Mouse (Mus musculus): ENCODE data around the gene Tspan5. TPM values are rescaled to one million over a fixed set of nuclear protein-coding genes. Genes with fewer than 3 reads are reported as not detected.

The Tspan5 gene
- polyA plus RNA-seq, 1 experiment: 20.3 TPM

DNA sequence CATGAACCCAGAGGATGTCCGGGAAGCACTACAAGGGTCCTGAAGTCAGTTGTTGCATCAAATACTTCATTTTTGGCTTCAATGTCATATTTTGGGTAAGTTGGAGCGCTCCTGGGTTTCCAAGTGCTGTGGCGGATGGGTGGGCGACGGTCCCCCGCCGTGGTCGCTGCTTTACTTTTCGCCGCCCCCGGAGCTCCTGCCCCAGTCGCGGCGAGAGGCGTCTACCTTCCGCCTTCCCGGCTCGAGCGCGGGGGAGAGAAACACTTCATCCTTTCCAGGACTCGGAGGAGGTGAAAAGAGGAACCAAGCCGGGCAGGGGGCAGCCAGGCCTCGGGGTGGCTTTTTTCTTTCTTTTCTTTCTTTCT is 553 bp downstream of the Tspan5 start:
- WGBS: 1% methylated on average over 23 of the region's 23 CpGs
- DNase-seq (ENCODE audit: low read depth, low spot score): no peak

DNA sequence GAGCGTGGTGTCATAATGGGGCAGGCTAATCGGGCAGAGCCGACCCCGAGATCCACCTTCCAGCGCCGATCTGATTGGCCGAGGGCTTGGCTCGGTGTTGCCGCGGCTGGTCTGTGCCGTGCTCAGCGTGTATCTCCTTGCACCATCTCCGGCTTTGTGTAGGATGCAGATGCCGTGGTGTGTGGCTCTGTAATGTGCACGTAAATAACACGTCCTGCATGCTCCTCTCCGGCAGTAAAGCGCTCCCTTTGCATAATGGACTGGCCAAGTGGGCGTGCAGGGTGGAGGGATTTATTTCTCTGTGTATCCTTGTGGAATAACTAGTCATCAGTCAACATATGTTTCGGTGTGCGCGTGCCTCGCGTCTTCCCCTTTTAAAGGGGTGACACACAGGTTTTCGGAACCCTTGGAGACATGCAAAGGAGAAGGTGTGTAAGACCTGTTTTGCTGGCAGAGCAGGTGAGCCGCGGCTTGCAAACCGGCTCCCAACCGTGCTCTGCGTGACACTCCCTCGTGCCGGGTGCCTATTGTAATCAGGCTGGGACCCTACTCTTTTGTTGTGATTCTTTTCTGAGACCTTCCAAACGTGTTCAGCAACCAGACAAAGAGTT is 1.2 kb downstream of the Tspan5 start:
- DNase-seq (ENCODE audit: low read depth, low spot score): no peak
- WGBS: under 1% methylated on average over 33 of the region's 33 CpGs

DNA sequence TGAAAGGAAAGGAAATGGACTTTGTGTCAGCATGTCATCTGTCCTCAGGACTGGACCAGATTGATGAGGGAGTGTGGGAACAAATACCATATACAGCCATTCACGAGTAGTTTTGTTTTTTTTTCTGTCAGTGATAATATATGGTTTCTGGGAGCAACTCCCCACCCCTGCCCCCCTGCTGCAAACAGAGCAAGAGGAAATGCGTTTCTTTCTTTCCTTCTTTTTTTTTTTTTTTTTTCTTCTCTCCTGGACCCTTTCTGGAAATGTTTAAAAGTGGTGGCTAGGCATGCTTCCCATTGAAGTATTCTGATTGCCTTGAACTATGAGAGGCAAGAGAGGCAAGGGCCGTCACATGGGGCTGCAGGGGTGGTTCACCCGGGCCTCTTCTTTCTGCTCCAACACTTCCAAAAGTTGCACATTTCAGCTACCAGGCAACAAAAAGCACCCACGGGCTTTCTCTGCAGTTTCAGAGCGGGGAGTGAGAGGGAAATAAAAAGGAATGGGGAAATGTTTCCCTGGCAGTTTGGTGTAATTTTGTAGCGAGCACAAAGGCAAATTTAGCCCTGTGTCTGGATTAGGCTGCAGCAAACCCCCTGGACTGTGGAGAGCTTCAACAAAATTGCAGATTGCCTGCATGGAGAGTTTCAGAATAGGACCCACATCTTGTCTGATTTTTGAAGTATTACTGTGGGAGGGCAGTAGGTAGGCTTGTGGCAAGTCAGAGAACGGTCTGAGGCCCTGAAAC is 2.2 kb downstream of the Tspan5 start:
- 69% methylated on average over 8 of the region's 8 CpGs for WGBS
- DNase-seq (ENCODE audit: low read depth, low spot score): no peak

DNA sequence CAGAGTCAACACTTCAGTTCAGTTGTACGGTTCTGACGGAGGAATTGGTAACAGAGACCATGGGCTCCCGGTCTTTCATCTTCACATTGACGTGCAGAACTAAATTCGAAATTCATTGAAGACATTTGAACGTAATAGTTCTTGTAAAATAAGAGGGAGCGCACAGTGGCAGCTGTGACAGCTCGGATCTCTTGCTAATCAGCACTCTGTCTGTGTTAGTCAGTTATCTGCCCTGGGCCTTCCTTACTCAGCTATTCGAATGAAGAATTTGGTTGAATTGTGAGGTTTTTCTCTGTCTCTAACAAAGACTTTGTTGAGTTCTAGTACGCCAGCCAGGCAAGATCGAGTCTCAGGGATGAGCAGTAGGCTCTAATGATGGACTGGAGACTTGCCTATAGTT is 3.1 kb downstream of the Tspan5 start:
- WGBS: 91% methylated on average over 11 of the region's 11 CpGs
- DNase-seq (ENCODE audit: low read depth, low spot score): no peak

DNA sequence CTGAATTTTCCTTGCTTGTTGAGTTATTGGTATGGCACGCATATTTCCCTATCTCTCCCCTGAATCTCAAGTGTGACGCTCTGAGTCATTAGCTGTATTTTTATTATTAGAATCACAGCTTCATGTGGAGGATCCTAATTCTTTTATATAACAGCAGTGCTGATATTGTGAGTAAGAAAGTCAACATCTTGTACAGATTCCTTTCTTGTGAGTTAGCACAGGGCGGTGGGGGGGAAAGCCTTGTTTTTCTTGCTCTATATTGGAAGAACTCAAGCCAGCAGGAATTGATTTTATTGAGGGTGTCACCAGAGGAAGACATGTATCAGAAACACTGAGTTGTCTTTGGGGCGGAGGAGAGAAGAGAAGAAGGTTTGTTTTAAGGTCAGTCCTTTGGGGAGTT is 3.6 kb downstream of the Tspan5 start:
- WGBS: 78% methylated on average over 4 of the region's 4 CpGs
- no peak for DNase-seq (ENCODE audit: low read depth, low spot score)

DNA sequence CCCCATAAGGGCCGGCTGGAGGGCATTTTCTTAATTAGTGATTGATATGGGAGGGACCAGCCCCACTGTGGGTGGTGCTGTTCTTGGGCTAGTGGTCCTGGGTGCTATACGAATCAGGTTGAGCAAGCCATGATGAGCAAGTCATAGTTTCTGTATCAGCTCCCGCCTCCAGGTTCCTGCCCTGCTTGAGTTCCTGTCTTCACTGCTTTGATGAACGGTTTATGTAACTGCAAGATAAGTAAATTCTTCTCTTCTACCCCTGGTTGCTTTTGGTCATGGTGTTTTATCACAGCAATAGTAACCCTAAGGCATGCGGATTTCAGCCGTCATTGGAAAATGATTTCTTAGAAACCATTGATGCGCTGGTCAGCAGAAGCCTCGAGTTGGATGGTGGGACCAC is 4.6 kb downstream of the Tspan5 start:
- DNase-seq (ENCODE audit: low read depth, low spot score): no peak
- 91% methylated on average over 8 of the region's 8 CpGs for WGBS

DNA sequence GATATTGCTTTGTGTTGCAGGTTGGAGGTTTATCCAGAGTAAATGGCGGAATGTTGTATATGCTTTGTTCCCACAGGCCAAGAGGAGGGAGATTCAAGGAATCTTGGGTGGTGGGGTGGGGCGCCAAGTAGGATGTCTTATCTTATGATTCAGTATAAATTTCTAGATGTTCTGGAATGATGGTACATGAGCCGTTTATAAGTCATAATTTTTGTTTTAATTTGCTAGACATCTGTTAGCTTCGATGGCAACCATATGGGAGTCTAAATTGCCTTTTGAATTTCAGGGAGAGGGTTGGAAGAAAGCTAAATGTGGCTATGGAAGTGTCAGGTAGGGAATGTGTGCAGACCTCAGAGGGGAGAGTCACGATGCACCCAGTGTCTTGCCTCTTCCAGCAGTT is 5.0 kb downstream of the Tspan5 start:
- 79% methylated on average over 5 of the region's 5 CpGs for WGBS
- DNase-seq (ENCODE audit: low read depth, low spot score): no peak

DNA sequence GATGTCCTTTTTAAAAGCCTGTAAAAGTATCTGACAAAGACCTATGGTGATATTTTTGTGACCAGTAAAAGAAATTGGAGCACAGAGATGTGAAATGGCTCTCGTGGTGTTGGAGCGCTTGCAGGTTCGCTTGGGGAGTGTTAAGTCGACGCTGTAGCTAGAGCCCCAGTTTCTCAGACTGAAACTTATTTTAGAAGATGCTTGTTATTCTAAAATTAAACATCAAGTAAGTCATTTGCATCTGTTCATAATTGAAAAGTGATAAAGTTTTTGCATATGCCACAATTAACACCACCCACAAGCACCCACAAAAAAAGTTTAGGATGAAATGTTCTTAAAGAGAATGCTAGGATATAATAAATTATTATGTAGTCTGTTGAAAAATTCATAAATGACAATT is 6.0 kb downstream of the Tspan5 start:
- no peak for DNase-seq (ENCODE audit: low read depth, low spot score)
- WGBS: 94% methylated on average over 5 of the region's 5 CpGs

DNA sequence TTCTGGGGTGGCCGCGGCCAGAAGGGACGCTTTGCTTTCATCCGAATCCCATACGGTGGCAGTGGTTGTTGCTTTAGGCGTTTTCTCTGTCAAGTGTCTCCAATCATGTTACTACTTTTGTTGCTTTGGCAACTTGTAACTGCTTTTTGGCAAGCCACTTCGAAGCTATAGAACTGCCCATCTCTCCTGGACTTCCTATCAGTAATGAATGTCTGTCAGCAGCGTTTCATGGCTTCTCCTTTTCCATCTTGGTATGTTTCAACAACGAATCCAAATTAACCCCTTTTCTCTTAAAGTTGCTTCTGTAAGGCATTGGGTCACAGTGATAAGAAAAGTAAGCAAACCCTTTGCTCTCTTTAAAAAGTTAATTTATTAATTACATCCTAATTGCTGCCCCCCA is 7.7 kb downstream of the Tspan5 start:
- no peak for DNase-seq (ENCODE audit: low read depth, low spot score)
- WGBS: 78% methylated on average over 9 of the region's 9 CpGs

DNA sequence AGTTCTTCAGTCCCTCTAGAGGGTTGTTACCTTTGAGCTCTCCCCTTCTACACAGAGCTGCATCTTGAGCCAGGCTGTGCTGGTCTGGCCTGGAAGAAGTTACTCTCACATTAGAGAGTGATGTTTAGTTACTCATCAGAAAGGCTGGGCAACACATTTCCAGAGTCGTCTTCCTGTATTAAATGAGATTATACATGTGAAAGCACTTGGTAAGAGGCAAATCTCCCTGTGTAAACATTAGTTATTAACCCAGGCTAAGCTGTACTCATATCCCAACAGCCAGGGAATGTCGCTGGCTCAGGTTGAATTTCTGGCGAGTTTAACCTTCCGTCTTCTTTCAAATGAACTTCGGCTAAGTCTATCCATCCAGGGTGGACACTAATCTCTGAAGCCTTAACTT is 9.3 kb downstream of the Tspan5 start:
- WGBS: 56% methylated on average over 5 of the region's 5 CpGs
- no peak for DNase-seq (ENCODE audit: low read depth, low spot score)

DNA sequence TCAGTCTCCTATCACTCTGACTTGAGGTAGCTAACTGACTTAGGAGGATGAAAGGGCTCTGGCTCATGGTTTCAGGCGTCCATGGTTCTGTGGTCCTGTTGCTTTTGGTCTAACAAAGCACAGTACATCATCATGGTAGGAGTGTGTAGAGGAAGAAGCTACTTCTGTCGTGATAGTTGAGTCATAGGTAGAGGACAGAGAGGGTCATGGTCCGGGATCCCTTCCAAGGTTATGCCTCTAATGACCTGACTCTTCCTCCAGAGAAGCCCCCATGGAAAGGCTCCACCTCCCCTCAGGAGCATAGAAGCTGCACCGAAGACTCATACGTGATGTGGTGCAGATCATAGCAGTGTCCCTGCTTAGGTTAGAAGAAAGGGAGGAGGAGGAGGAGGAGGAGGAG is 10.1 kb downstream of the Tspan5 start:
- 71% methylated on average over 5 of the region's 5 CpGs for WGBS
- no peak for DNase-seq (ENCODE audit: low read depth, low spot score)

DNA sequence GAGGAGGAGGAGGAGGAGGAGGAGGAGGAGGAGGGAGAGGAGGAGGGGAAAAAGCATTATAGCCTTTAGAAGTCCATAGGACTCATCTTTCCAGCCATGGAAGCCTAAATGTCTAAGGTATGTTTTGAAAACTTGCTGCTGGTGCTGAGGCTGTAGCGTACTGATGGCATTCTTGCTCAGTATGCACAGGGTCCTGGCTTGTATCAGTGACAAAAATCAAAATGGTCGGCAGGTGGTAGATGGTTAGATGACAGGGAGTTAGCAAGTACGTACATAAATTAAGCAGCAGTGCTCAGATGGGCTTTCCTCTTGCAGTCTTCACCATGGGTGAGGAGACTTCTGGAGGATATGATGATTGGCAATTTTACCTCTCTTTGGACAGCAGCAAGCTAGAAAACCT is 10.8 kb downstream of the Tspan5 start:
- no peak for DNase-seq (ENCODE audit: low read depth, low spot score)
- WGBS: 61% methylated on average over 3 of the region's 3 CpGs

DNA sequence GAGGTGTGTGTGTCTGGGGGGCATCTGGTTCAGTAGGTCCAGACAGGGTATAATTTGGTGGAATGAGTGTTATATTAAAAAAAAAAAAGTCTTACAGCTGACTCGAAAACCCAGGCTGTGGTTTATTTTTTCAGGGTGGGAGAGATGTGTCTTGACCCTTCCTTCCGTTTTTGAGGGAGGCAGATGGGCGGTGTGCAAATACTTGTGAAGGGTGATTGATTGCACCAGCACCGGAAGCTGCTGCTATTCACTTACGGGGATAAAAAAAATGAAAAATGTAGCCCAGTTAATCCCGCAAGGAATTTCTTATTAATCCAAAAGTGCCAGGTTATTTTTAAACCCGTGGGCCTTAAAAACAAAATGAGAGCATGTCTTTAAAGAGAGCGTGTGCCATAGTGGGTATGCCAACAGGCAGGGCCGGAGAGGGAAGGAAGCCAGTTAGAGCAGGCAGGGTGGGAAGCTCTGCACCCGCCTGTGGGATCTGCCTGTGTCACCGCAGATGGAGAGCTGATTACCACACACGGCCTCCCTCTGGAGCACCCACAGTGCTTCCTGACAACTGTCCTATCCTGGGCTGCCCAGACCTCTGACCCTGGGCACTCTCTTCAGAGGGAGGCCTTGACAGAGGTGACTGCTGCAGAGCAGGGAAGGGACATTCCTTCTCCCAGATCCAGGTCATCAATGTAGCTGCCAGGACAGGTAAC is 11.3 kb downstream of the Tspan5 start:
- 33% methylated on average over 12 of the region's 12 CpGs for WGBS
- no peak for DNase-seq (ENCODE audit: low read depth, low spot score)

DNA sequence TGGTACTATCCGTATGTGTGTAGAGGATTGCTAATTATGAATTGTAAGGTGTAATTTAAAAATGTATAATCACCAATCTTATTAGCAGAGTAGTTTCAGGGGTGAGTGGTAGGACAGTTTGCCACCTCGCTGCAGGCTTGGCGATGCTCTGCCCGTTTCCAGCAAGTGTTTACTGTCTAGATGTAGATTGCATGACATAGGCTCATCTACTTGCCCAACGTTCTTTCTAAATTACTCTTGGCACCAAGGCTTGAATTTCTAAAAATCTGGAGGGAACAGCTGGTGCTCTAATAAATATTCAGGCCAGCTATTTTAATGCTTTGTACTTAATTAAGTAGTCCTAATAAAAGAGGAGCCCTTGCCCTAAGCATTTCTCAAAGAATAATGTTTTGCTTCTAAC is 12.3 kb downstream of the Tspan5 start:
- 73% methylated on average over 5 of the region's 5 CpGs for WGBS
- DNase-seq (ENCODE audit: low read depth, low spot score): no peak

DNA sequence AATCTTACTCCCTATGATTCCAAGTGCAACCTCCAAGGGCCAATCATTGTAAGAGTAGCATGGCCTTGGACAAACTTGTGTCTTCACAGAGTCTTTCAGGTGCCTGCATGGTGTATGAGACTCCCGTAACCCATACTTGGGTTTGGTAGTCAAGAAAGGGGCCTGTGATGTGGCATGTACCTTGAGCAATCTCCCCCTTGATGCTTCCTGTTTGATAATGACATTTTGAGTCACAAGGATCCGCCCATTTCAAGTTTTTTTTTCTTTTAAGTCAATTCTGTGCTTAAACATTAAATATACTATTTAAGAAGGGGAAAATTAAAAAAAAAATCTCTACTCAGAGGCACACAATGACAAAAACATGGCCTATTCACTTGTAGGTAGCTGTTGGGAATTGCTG is 15.3 kb downstream of the Tspan5 start:
- DNase-seq (ENCODE audit: low read depth, low spot score): no peak
- 95% methylated on average over 2 of the region's 2 CpGs for WGBS

DNA sequence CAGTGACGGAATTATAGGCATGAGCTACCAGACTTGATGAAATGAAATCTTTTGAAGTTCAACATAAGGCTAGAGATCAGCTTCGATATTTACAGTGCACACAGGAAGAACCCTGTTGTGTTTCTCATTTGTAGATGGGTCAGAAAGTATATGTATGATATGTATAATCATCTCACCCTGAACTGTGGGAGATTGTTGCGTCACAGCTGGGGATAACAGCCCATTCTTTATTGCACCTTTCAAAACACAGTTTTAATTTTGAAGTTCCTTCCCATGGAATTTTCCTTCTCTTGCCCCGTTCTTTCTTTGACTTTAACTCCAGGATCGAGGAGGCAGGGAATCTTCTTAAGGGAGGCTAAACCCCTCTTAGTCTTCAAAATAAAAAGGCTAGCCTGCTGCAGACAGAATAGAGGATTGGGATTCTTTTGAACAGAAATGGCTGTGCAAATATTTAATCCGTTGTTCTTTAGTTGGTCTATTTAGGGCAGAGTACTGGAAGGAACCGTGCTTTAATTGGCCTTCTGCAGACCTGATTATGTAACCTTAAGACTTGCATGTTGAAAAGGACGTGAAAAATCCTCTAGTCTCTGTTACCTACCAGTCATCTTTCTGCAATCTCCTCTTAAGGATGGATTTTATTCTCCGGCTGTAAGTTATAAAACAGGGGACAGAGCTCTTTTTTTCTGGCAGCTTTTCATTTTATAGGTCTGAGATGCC is 18.1 kb downstream of the Tspan5 start:
- 28% methylated on average over 9 of the region's 9 CpGs for WGBS
- no peak for DNase-seq (ENCODE audit: low read depth, low spot score)

DNA sequence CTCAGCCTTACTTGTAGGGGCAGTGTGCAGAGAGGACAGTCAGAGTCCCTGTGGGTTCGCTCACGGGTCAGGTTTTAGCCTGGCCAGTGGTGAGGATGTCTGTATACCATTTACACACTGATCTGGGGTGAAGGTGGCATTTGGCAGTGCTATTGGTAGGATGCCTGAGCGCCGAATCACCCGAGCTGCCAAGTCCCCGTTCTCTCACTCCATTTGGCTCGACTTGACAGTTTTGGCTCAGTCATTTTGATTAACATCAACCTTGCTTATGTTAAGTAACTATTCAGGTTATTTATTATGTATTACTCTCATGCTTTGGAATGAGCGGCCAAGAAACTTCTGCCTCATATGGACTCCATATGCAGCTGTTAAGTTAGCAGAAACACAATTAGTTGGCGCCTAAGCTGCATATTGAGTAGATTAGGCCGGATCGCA is 18.7 kb downstream of the Tspan5 start:
- no peak for DNase-seq (ENCODE audit: low read depth, low spot score)
- WGBS: 76% methylated on average over 11 of the region's 11 CpGs

DNA sequence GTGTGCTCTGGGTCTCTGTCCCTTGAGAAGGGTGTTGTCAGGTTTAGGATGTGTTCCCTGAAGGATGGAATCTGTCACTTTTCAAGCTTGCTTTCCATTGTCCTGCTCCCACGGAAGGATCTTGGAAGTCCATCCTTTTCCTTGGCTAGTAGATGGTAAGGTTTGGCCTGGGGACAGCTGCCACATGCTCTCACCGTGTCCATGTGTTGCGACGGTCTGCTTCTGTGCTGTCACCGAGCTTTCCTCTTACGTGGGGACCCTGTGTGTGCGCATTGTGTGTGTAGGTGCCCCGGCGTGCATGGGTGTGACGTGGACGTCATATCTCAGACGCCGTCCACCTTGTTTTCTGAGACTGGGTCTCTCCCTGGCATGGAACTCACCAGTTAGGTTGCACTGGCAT is 19.5 kb downstream of the Tspan5 start:
- no peak for DNase-seq (ENCODE audit: low read depth, low spot score)
- WGBS: 95% methylated on average over 13 of the region's 13 CpGs

DNA sequence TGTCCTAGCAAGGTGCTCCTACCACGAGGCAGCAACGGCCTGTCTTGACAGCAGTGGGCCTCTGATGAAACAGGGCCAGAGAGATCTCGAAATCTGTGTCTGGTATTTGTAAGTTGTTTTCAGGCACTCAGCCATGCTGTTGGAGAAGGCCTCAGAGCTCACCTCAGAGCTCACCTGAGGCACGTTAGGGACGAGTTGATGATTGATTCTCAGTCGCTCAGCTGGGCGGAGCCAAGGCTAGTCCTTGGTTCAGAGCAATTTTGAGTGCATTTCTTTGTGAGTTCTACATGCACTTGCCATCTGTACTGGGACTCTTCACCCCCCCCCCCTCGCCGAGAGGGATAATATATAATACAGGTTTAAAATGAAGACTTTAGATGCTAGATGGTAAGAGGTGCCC is 21.9 kb downstream of the Tspan5 start:
- no peak for DNase-seq (ENCODE audit: low read depth, low spot score)
- WGBS: 88% methylated on average over 9 of the region's 9 CpGs

DNA sequence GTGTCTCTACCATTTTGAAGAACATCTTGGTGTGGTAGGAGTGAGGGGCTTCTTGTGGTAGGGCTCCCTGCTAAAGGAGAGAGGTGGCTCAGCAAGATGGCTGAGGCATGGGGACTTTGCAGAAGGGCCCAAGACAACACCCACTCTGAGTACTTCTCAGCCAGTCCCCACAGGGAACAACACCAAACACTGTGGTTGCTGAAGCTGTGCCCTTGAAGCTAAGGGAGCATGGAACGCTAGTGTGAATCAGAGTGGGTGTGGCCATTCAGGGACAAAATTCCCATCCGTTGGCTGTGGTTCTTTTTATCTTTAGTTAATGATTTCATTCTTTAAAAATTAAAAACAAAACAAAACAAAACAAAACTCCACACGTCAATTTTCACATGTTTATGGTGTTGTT is 22.8 kb downstream of the Tspan5 start:
- WGBS: 54% methylated on average over 3 of the region's 3 CpGs
- no peak for DNase-seq (ENCODE audit: low read depth, low spot score)

DNA sequence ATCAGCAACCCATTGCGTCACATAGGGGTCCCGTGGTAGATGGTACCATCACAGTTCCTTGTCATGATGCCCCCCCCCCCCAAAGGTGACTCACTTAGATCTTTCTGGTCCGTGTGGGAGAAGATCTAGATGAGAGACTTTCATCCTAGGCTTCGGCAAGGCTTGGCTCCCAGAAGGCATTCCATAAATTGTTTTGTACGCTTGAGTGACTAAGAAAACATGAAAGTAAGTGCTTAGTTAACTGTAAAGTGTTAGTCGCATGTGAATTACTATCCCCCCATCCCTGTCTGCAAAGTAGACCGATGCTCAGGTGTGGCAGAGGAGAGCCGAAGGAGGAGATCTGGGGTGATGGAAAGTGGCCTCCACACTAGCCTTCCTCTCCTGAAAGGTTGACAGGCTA is 25.0 kb downstream of the Tspan5 start:
- WGBS: 76% methylated on average over 8 of the region's 8 CpGs
- no peak for DNase-seq (ENCODE audit: low read depth, low spot score)
